Mouse (Mus musculus) midbrain, embryonic 15.5 days (tissue): ENCODE measurements around the gene Esyt1. TPM values are rescaled to one million over a fixed set of nuclear protein-coding genes. Genes with fewer than 3 reads are reported as not detected.

Source experiments
- ATAC-seq: fragments of 200-750 bp; cut with Nextera tagmentation; replicated peaks from 2 replicates; pipeline ENCODE4 v1.8.0; 2017; ENCODE audit warnings: moderate TSS enrichment
- H3K27ac ChIP-seq: fragments of 300-500 bp; sonication (generic); 2 replicates; pipeline ENCODE4 v1.5.1; 2015; ENCODE audit warnings: mild to moderate bottlenecking, inconsistent platforms
- H3K27me3 ChIP-seq: fragments of 300-500 bp; sonication (generic); replicated peaks from 2 replicates; pipeline ENCODE4 v1.6.1; 2015; ENCODE audit warnings: inconsistent platforms
- H3K36me3 ChIP-seq: fragments of 300-500 bp; sonication (generic); replicated peaks from 2 replicates; pipeline ENCODE4 v1.6.1; 2015; ENCODE audit warnings: inconsistent platforms
- H3K4me1 ChIP-seq: fragments of 300-500 bp; sonication (generic); 2 replicates; pipeline ENCODE4 v1.6.1; 2015; ENCODE audit warnings: inconsistent platforms
- H3K4me2 ChIP-seq: fragments of 300-500 bp; sonication (generic); 2 replicates; pipeline ENCODE4 v1.6.1; 2015; ENCODE audit warnings: inconsistent platforms, mild to moderate bottlenecking, moderate library complexity
- H3K4me3 ChIP-seq: fragments of 300-500 bp; sonication (generic); 2 replicates; pipeline ENCODE4 v1.5.1; 2015; ENCODE audit warnings: mild to moderate bottlenecking, inconsistent platforms
- H3K9ac ChIP-seq: fragments of 300-500 bp; sonication (generic); 2 replicates; pipeline ENCODE4 v1.6.1; 2015; ENCODE audit warnings: mild to moderate bottlenecking, inconsistent platforms
- H3K9me3 ChIP-seq: fragments of 300-500 bp; sonication (generic); 2 replicates; pipeline ENCODE4 v1.6.1; 2016; ENCODE audit warnings: inconsistent platforms
- WGBS: fragments of 180-500 bp; shearing (Covaris S2); methylation state at CpG from one replicate; pipeline ENCODE4 v1.1.7; 2015; ENCODE audit warnings: mixed read lengths; 5-methylcytosine and 5-hydroxymethylcytosine counted together
- polyA plus RNA-seq: library from polyadenylated mRNA; unstranded; fragments of >200 nt; fragmentation: Nextera tagmentation; extraction: Ambion mirVana; gene quantifications from 2 replicates; pipeline ENCODE4 v1.2.1, GENCODE M21; 2015

The Esyt1 gene
- polyA plus RNA-seq, 1 experiment from 2014 or later = 10.5 TPM

DNA sequence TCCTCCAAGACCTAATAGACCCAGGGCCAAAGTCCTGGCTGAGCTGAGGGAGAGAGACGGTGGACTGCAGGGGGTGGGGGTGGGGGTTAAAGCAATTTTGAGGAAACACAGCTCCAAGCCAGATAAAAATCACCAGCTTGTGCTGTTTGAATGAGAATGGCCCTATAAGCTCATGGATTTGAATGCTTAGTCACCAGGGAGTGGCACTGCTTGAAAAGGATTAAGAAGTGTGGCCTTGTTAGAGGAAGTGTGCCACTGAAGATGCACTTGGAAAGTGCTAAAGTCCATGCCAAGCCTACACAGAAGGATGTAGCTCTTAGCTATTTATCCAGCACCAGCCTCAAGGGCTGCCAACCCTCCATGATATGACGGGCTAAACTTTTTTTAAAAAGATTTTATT, 9.5 kb upstream of the Esyt1 start:
- Histone ChIP-seq H3K27me3 (no peaks in the 10 kb centered on the region), H3K27ac (no peak overlapping the region), H3K9ac (no peak overlapping the region), H3K4me1 (peaks cover 7% of the 10 kb centered on the region), H3K9me3 (no peaks in the 10 kb centered on the region), H3K4me3 (no peak overlapping the region), H3K4me2 (no peak overlapping the region), H3K36me3 (no peaks in the 10 kb centered on the region)
- no peak for ATAC-seq
- 66% methylated on average over 2 of the region's 2 CpGs for WGBS

GRCm38 (mm10) chr10:128526366-128527356, 990 bp upstream of the Esyt1 start:
- H3K27me3 ChIP-seq = peaks cover 6% of the 10 kb centered on the region; the same call in 1 of the 2 replicates
- no peaks in the 10 kb centered on the region for H3K9me3 ChIP-seq
- ATAC-seq = 0 out of 2 replicates have a peak, but pooled peaks have one; percentile 19
- H3K4me2 ChIP-seq = peak overlapping the region; percentile 100
- 31% methylated on average over 28 of the region's 28 CpGs for WGBS
- H3K36me3 ChIP-seq = no peaks in the 10 kb centered on the region
- no peak overlapping the region for H3K27ac ChIP-seq
- H3K4me1 ChIP-seq = peaks cover 27% of the 10 kb centered on the region
- H3K4me3 ChIP-seq = peak overlapping the region; percentile 67
- H3K9ac ChIP-seq = no peak overlapping the region; the same call in 1 of the 2 replicates

DNA sequence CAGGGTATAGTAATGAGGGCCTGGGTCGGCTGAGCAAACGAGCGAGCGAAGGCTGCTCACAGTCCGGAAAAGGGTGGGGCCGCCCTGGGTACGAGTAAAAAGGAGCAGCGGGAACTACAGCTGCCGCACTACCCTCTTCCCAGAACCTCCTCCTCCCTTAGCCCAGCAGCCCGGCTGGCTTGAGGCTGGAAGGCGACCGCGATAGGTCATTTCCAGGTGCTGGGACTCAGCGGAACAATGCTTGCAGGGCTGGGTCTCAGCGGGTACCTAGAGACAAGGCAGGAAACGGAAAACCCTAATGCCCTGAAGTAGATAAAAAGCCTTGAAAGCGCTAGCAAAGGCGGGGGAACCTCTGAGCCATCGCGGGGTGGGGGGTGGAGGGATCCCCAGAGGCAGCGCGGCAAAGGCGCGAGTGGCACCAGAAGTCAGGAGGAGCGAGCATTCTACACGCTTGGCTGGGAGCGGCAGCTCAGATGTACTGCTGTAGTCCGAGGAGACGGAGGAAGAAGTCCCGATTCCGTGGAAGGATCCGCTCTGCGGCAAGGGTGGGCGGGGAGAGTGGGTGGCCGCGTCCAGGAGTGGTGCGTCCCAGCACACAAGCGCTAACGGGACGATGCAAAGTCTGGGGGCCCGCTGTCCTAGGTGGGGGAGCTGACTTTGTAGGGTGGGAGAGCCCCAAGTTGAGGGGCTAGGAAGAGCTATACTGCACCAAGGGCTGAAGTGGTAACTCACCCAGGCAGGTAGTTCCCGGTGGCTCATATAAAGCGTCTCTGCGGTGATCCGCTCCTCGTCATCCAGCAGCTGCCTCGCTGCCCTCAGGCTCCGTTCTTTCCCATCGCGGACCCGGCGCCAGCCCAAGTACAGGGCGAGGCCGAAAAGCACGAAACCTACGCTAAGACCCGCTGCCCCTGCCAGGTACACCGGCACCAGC, 674 bp downstream of the Esyt1 start:
- under 1% methylated on average over 58 of the region's 58 CpGs for WGBS
- H3K36me3 ChIP-seq = no peaks in the 10 kb centered on the region

DNA sequence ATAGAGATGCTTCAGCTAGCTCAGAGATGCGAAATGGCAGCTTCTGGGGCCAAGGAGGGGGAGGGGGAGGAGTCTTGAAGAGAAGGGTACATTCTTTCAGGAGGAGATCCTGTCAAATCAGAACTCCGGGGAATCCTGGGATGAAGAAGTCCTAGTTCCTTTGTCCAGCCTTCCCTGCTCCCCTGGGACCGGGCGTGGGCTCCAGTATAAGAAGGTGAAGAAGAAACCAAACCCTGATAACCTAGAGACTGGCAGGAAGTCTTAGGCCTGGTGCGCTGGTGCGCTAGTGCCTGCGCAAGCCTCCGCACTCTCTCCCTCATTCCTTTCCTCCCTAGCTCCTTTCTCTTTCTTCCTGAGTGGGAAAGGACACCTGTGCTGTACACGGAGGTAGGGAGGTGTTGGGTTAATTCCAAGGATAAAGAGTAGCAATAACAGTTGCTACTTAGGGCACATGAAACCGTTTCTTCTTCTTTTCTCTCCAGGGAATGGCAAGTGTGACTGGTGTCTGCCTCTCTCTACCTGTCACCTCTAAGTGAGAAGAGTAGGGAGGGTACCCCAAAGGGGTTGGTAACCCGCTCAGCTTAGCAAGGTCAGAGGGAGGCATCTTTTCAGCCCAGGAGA, 1.4 kb downstream of the Esyt1 start:
- no peak for ATAC-seq
- WGBS = 7% methylated on average over 11 of the region's 11 CpGs

More for the DNA sequence above, 674 bp downstream of the Esyt1 start:
- H3K27ac ChIP-seq = peak overlapping the region; percentile 61
- H3K4me2 ChIP-seq = peak overlapping the region; percentile 100
- peaks cover 27% of the 10 kb centered on the region for H3K4me1 ChIP-seq
- H3K4me3 ChIP-seq = peak overlapping the region; percentile 67
- peaks cover 6% of the 10 kb centered on the region; the same call in 1 of the 2 replicates for H3K27me3 ChIP-seq
- peak; percentile 57 for ATAC-seq
- H3K9ac ChIP-seq = peak overlapping the region; percentile 65
- no peaks in the 10 kb centered on the region for H3K9me3 ChIP-seq

DNA sequence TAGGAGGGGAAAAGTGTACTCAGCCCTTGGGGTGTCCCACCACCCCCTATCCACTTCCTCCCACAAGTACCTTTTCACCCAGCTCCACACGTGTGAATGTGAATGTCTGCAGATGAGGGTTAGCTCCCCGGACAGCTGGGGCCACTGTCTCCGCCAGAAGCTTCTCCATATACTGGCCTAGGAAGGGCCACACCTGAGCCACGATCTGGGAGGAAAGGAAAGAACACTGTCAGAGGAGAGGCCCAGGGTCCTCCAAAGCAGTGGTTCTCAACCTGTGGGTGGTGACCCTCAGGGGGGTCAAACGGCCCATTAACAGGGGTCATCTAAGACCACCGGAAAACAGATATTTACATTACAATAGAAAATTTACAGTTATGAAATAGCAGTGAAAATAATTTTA, 3.3 kb downstream of the Esyt1 start:
- no peak for ATAC-seq
- Histone ChIP-seq H3K27ac (no peak overlapping the region), H3K36me3 (no peaks in the 10 kb centered on the region), H3K9me3 (no peaks in the 10 kb centered on the region), H3K9ac (no peak overlapping the region), H3K4me1 (peaks cover 27% of the 10 kb centered on the region), H3K27me3 (peaks cover 11% of the 10 kb centered on the region; the same call in 1 of the 2 replicates), H3K4me3 (no peak overlapping the region), H3K4me2 (no peak overlapping the region)
- 78% methylated on average over 6 of the region's 6 CpGs for WGBS

More for the DNA sequence above, 1.4 kb downstream of the Esyt1 start:
- H3K9me3 ChIP-seq = no peaks in the 10 kb centered on the region
- peak overlapping the region; percentile 65 for H3K9ac ChIP-seq
- peaks cover 6% of the 10 kb centered on the region; the same call in 1 of the 2 replicates for H3K27me3 ChIP-seq
- no peak overlapping the region for H3K27ac ChIP-seq
- H3K4me3 ChIP-seq = peak overlapping the region; percentile 67
- peak overlapping the region; percentile 100 for H3K4me2 ChIP-seq
- peaks cover 27% of the 10 kb centered on the region for H3K4me1 ChIP-seq
- H3K36me3 ChIP-seq = no peaks in the 10 kb centered on the region

DNA sequence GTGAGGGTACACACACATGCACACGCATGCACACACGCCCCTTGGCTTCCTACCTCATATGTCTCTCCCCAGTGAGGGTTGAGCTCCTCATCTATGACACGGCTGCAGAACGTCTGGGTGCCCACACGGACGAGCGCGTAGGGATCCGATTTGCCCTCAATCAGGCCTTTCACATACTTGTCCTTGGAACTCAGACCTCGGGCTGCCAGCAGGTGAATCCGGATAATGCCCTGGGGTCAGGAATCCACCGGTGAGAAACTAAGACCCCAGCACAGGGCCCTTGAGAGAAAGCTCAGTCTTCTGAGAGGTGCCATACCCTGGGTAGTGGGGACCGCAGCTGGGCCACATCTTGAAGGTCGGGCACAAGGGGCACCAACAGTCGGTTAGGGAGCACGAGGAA, 5.1 kb downstream of the Esyt1 start:
- no peak overlapping the region for H3K4me3 ChIP-seq
- no peak overlapping the region for H3K27ac ChIP-seq
- H3K4me1 ChIP-seq = peaks cover 16% of the 10 kb centered on the region
- H3K4me2 ChIP-seq = no peak overlapping the region
- no peaks in the 10 kb centered on the region for H3K9me3 ChIP-seq
- no peak for ATAC-seq
- no peaks in the 10 kb centered on the region for H3K36me3 ChIP-seq
- peaks cover 22% of the 10 kb centered on the region for H3K27me3 ChIP-seq
- H3K9ac ChIP-seq = no peak overlapping the region
- 87% methylated on average over 16 of the region's 16 CpGs for WGBS

- Histone ChIP-seq H3K4me2 (no peak overlapping the region), H3K27ac (no peak overlapping the region), H3K4me3 (no peak overlapping the region), H3K9ac (no peak overlapping the region), H3K9me3 (no peaks in the 10 kb centered on the region), H3K4me1 (no peaks in the 10 kb centered on the region), H3K27me3 (peaks cover 22% of the 10 kb centered on the region), H3K36me3 (no peaks in the 10 kb centered on the region)
- ATAC-seq = no peak
- WGBS = 68% methylated on average over 7 of the region's 7 CpGs
These were observed 6.8 kb downstream of the Esyt1 start for GRCm38 (mm10) chr10:128518833-128519232.

GRCm38 (mm10) chr10:128516677-128517076, 9.0 kb downstream of the Esyt1 start:
- no peak for ATAC-seq

DNA sequence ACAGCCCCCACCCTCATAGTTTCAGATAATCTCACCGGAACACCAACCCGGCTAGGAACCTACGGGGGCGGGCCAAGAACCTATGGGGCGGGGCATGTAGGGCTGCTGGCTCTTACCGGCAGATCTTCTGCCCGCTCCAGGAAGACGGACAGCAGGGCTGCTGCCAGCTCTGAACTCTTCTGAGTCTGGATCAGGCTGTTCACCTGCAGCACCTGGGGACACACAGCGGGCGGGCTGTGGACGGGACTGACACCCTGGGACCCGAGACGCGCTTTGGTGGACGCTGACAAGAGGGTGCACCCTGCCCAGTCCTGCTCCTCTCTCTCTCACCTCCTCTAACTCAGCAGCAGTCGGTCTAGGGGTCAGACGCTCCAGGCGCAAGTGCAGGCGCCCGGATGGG, 9.6 kb downstream of the Esyt1 start:
- Histone ChIP-seq H3K27me3 (peaks cover 22% of the 10 kb centered on the region), H3K4me2 (no peak overlapping the region), H3K9me3 (no peaks in the 10 kb centered on the region), H3K9ac (no peak overlapping the region), H3K4me3 (no peak overlapping the region), H3K27ac (no peak overlapping the region), H3K36me3 (no peaks in the 10 kb centered on the region), H3K4me1 (no peaks in the 10 kb centered on the region)
- WGBS = 19% methylated on average over 20 of the region's 20 CpGs
- ATAC-seq = no peak

More at GRCm38 (mm10) chr10:128516677-128517076, 9.0 kb downstream of the Esyt1 start:
- Histone ChIP-seq H3K4me1 (no peaks in the 10 kb centered on the region), H3K27me3 (peaks cover 22% of the 10 kb centered on the region), H3K9ac (no peak overlapping the region), H3K4me3 (no peak overlapping the region), H3K27ac (no peak overlapping the region), H3K36me3 (no peaks in the 10 kb centered on the region), H3K4me2 (no peak overlapping the region), H3K9me3 (no peaks in the 10 kb centered on the region)
- WGBS = 26% methylated on average over 6 of the region's 6 CpGs

- Histone ChIP-seq H3K4me1 (no peaks in the 10 kb centered on the region), H3K9me3 (no peaks in the 10 kb centered on the region), H3K27me3 (peaks cover 22% of the 10 kb centered on the region), H3K27ac (no peak overlapping the region), H3K4me2 (no peak overlapping the region), H3K36me3 (no peaks in the 10 kb centered on the region), H3K4me3 (no peak overlapping the region), H3K9ac (no peak overlapping the region)
- no peak for ATAC-seq
- 82% methylated on average over 4 of the region's 4 CpGs for WGBS
These were observed 10.6 kb downstream of the Esyt1 start for GRCm38 (mm10) chr10:128515044-128515443.

GRCm38 (mm10) chr10:128511761-128512160, 13.9 kb downstream of the Esyt1 start:
- 86% methylated on average over 12 of the region's 12 CpGs for WGBS
- Histone ChIP-seq H3K9me3 (no peaks in the 10 kb centered on the region), H3K4me2 (no peak overlapping the region), H3K27ac (no peak overlapping the region), H3K4me1 (no peaks in the 10 kb centered on the region), H3K36me3 (no peaks in the 10 kb centered on the region), H3K9ac (no peak overlapping the region), H3K4me3 (no peak overlapping the region), H3K27me3 (peaks cover 9% of the 10 kb centered on the region; the same call in 1 of the 2 replicates)
- no peak for ATAC-seq
